Mouse (Mus musculus) gastrocnemius, postnatal 4 days (tissue): ENCODE measurements at regions not wholly inside any gene's neighbourhood (a gene's known extent, or its start where the extent isn't known, plus 50 kb on each side); places are given as distances from the start of the nearest gene placed in this dataset.
A peak's percentile ranks its signal among the peaks of the same experiment; 100 is the strongest.

ENCODE experiments used
- DNase-seq, 2 experiments: peaks; one replicate each; pipeline ENCODE4 v3.0.0; 2021 to 2022; ENCODE audit warnings: low spot score in 2 of 2, mixed read lengths in 2 of 2

DNA sequence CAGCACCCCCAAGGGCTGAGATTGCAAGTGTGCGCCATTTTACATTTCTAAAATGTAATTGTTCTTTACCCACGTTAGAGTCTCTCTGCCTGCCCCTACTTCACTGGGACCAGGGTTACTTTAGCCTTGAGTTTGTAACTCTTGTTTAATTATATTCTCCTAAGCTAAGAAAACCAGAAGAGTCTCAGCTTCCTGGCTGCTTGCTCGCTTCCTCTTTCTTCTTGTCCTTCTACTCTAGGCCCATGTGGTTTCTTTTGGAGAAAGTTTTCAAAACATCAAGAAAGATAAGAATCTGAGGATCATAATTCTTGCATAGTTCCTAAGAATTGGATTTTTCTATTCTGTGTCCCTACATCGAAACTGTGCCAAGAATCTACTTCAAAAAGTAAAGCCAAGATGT is 228.6 kb downstream of the Tmsb4x start:
- no peak for DNase-seq

DNA sequence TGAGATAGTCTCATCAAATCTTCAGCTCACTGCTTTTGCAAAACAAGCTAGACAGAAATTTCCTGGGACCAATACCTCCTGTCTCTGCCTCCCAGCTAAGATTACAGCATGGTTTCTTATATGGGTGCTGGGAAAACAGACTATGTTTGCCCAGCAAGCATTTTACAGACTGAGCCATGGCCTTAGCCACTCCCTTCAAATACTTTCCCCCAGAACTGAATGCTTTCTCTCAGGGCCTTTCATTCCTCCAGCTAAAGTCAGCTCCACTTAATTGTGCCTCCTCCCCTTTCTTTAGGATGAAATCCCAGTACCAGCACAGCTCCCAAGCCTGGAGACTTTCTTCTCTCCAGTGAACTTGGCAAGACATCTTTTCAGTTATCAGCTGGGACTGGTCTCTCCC is 232.1 kb downstream of the Tmsb4x start:
- no peak for DNase-seq

DNA sequence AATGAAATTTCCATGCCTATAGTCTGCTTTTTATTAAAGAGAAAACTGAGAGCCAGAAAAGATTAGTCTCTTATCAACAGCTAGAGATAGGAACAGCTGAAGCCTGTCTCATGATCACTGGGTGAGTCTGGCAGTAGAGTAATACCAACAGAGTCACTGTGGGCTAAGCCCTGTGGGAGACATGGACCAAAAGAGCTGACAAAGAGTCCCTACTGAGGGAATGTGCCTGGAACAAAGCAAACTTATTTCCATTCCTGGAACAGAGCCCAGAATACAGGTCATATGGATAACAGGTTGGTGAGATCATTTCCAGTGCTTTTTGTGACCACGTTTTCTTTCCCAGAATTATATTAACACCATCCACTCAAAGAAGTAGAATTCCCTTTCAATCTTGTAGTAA is 237.4 kb downstream of the Tmsb4x start:
- DNase-seq, result no peak

DNA sequence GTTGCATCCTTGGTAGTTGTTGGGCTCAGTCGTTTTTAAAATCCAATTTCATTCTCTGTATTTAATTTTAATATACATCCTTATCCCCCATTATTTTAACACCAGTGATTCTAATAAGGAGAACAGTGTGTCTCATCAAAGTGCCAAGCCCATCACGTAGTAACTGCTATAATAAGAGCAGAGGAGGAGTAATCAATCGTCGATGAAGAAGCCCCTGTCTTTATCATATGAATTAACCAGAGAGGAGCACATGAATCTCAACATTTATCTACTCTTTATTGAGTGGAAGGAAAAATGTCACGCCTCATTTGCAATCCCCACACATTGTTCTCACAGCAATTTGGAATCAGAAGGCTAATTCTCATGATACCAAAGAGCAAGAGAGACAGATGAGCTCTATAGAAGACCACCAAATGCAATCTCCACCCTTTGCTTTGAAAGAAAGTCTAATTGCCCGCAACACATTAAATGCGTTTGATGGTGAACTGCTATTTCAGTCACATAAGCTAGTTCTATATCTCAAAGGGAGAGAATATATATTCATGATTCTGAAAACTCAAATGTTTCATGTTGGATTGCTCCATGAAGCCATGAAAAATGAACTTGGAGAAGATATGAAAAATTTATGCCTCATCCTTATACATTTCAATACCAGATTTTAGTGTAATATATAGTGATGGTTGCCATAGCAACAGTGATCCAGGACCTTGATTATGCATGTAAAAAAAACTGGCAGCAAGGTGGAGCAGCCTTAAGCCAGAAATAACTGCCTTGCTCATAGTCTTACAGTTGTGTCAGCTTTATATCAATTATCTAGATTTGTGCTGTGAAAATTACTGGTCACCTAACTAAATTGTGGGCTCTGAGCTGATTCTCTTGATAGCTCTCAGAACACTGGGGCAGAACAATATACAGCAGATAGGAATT is 244.2 kb downstream of the Tmsb4x start:
- DNase-seq, result no peak

DNA sequence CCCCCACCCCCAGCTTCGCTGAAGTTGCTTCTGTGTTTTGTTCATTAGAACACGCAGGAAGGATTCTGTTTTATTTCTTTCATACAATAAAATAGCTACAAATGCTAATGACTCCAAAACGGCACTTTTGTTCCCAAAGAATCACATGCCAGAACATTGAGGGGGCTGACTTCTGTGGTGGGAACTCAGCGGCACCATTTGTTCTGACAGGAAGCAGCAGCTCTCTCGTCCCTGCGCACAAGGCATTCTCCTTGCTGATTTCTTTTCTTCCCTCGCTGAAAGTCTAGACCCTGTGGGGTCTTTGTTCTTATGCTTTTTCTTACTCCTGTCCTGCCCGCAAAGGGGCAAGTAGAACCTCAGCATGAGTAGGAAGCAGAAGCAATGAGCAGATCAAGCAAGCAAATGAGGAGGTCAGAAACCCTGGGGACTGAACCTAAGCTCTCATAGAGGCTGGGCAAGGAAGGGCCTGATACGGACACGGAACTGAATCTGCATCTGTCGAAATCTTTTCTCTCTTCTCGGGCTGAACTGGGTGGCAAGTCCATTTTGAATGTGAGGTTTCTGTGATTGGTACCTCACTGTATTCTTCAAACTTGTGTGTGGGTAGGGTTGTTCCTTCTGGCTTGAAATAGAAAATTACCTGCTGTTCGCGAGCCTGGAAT is 256.5 kb downstream of the Tmsb4x start:
- DNase-seq, result no peak

DNA sequence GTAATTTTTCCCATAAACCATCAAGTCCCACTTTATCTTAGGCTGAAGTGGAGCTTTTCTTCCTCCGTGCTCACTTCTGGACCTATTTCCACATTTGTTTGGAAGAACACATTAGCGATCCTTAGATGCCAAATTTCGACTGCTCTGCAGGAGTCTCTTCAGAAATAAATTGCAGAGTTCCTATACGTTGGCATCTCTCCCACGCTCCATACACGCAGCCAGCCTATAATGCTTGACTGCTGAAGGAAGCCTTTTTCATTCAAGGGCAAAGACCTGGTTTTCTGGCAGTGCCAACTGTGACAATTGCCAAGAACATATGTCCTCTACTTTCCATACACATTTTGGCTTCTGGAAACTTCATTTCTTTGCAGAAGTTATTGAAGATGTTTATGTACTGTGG is 258.1 kb downstream of the Tmsb4x start:
- DNase-seq, result no peak

DNA sequence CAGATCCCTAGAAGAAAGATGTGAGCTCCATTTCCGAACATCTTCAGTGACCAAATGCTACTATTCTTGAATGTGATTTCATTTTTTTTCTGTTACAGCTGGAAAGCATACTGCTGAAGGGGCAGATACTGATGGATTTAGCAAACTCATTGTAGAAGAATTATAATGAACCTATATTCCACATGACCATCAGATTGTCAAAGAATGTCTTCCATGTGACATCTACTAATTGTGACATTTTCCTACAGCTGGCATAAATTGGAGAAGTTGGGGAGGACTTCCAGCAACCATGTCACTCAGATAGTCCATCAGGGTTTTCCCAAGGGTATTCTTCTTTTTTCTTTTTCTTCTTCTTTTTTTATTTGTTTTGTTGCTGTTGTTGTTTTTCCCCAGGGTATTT is 263.2 kb downstream of the Tmsb4x start:
- no peak for DNase-seq

DNA sequence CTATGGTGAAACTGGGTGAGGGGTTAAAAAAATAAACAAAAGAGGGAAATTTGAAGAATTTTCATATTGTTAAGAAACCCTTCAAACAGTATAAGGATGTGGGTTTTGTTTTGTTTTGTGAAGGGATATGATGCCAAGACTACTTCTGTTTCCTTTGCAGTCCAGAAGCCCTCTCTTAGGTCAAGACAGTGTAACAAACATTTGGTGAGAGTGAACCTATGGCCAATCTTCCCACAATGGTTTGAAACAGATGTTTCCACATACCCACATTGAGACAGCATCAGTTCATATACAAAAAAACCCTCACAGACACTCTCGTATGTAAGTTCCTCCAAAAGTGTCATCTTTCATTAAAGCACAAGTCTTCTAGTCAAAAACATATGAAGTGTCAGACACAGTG is 263.6 kb downstream of the Tmsb4x start:
- DNase-seq, result no peak

DNA sequence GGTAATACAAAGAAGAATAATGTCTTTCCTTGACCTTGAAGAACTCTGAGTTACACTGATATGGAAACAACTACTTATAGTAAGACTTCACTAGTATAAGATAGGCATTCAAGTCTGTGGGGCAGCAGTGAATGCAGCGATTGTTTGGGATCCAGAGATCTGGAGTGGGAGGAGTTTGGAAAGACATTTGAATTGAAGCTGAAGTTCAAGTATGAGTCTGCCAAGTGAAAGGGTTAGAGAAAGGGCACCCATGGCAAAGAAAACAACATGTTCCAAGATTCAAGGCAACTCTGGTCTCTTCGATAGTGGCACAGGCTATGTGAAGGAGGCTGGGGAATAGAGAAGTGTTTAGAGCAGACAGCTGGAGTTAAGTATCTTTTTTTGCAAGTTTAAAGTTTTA is 275.3 kb downstream of the Tmsb4x start:
- DNase-seq, result no peak

DNA sequence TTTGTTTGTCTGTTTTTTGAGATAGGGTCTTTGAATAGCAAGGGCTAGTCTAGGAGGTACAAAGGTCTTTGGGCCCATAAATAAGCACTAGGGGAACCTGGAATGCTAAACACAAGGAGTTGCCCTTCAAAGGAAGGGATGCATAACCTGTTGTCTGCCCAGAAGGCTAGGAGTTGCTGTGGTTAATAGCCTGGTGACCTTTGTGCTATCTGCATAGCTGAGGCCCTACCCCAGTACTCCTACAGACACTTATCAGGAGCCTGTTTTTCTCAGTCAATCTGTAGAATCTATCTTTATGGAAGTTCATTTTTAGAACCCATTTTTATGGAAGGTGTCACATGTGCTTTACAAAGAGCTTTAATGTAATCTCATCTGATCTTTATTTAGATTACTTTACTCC is 276.6 kb downstream of the Tmsb4x start:
- no peak for DNase-seq

DNA sequence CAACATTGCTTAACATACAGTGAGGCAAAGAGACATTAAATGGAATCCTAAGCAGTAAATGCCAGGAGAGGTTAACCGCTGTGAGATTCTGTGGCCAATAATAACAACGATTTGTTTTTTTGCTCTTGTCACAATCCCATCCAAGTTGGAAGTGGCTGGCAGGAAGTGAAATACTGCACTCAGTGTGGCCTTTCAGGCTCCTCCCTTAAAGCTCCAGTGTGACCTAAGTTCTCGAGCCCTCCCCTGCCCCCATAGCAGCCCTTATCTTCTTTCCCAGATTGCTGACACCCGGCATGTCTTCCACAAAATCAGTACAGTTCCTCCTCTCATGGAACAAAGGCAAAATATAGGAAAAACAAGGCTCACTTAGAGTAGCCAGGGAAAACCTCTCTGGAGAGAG is 278.1 kb downstream of the Tmsb4x start:
- no peak for DNase-seq

DNA sequence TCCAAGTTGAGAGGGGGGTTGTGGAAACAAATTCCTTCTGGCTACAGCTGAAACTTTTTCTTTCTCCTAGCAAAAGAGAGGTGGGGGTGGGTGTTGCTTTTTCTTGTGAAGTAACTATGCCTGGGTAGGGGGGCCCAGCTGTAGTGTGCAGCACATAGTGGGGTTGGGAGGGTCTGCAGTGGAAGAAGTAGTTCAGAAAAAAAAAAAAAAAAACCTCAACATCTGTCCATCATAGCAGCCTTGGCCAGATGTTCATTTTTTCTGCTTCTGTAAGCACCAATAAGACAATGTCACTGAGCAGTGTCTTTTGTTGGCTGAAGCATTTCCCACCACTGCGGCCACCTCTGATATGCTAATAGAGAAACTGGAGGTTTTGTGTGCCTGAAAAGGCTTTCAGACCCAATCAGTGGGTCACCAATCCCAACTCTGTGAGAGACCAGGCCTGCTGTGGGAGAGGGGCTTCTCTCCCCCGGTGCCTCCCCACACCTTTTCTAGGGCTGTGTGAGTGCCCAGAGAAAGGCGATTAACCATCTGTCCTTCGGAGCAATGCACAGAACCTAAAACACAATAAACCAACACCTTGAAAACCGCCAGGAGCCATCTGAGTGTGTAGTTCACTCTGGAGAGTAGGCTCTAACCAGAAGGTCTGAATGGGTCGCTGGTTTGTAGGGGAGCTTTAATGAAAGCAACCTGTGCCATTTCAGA is 279.2 kb downstream of the Tmsb4x start:
- no peak for DNase-seq

DNA sequence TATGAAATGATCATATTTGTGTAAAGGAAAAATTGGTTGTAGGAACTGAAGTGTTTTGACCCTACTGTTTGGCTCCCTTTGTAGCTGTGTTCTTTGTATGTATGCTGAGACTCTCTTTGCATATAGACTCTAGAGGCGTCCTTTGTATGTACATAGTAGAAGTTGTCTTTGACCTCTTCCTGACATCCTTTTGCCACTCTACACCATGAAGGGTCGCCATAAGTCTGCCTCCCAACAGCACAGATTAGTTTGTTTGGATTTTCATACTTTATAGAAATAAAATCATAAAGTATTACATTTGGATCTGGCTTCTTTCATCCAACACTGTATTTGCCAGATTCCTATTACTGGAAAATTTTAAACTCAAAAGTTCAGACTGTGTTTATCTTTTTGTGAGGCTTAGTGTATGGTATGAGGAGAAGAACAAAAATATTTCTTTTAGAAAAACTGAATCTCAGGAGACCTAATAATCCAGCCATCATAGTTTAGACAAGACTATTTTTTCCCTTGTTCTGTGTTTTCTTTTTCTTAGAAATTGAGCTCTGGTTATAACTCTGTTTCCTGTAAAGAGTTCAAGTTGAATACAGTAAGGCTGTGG is 293.7 kb downstream of the Tmsb4x start:
- no peak for DNase-seq

DNA sequence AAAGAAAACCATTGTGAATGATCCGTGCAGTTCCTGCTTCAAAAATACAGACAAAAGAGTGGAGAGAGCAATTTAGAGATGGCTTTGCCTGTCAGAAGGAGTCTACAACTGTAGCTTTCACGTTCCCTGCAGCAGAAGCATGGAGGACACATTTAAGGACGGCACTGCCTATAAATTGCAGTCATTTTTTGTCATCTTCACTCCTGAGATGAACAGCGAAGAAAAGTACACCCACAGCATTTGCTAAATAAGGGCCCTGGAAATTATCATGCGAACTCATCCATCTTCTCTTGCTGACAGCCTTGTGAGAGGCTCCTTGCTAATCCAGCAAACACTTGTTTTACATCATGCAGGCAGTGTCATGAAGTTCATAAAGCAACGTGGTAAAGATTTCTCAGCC is 302.5 kb downstream of the Tmsb4x start:
- no peak for DNase-seq

DNA sequence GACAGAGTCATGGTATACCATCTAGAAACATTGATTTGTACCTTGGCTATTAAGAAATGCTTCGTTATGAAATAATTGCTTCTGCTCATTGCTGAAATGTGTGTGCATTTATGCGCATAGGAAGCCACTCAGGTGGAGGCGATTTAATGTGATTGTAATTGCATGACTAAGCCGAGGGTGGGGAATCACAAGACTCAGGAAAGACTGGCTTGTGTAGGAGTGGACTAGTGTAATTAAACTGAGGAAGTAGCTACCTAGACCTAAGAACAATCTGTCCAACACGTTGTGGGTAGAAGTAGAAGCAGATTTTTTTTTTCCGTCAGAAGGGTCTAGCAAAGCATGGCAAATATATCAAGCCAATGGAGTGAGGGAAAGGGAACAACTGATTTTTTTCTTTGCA is 308.4 kb downstream of the Tmsb4x start:
- no peak for DNase-seq

DNA sequence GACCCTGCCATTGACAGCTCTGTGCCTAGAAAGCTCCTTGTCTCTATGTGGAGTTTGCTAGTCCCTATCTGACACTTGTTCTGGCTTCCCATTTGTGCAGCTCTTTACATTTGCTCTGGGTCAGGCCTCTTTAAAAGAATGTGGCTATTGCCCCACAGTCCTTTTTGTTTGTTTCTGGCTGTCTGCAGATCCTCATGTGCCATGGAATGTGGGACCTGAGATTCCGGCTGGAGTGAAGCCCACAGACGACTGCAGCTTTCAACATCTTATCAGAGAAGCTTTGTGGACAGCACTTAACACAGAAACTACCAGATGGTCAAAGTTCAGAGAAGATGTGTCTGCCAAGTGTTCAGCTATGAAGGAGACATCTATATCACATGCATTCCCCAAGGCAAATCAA is 309.7 kb upstream of the Egfl6 start:
- peak in 1 of 2 experiments; percentile 7 for DNase-seq

DNA sequence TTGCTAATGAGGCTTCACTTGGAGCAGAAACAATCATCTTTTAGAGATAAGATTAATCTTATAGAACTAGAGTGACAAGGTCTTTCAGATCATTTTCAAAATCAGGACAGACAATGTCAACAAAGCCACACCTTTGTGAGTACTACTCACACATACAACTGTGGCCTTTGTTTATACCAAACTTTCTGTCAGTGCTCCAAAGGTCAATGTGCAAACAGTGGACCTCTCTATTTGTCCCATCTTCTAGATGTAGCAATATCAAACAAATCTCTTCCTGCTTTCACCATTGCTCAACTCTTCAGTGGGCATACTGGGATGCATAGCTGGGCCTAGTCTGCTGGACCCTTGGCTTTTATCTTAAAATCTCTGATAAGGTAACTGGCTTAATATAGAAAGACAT is 300.9 kb upstream of the Egfl6 start:
- DNase-seq, result no peak

DNA sequence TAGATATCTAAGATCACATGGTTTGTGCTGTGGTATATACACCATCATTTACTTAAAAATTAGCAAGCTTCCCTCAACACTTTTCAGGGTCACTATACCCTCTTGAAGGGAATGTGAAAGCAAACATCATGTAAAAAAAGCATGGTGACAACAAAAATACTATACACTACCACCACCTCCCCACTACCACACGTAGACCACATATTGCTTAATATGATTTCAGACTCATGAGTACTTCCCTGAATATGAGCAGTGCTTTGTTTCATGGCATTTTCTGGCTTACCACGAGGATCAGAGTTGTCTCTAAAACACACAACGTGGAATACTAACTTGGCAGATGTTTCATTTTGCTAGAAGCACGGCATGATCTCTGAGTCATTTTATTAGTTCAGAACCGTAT is 284.0 kb upstream of the Egfl6 start:
- DNase-seq, result no peak

DNA sequence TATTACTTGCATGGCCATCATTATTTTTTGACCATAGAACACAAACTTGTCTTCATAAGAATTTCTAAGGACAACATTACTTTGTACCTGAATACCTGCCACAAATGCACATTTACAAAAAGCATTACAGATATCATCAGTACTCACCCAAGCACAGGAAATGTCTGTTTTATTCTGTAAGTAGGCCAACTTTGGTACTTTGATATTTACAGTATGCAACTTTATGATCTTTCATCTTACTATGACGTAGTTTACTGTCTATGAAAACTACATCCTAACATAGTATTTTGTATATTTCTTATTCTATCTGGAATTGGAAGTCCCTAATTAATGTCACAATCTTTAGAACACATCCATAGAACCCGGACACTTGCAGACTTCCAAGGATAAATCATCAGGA is 282.2 kb upstream of the Egfl6 start:
- no peak for DNase-seq
